Mouse (Mus musculus) bone marrow, adult 2 months (tissue): ENCODE data around the gene Vps13d. TPM values are rescaled to one million over a fixed set of nuclear protein-coding genes. Genes with fewer than 3 reads are reported as not detected.

Source experiments
- H3K27ac ChIP-seq: fragments of 200-500 bp; 2 replicates; pipeline ENCODE4 v1.5.1; 2012; ENCODE audit warnings: low read depth, mild to moderate bottlenecking, control low read depth, inconsistent platforms, low read length; ENCODE audit not compliant: control insufficient read depth, poor library complexity, insufficient read depth
- H3K4me1 ChIP-seq: fragments of 200-500 bp; 2 replicates; pipeline ENCODE4 v1.6.1; 2011; ENCODE audit warnings: low read length; ENCODE audit not compliant: control insufficient read depth, insufficient read depth
- H3K4me3 ChIP-seq: fragments of 200-500 bp; replicated peaks from 2 replicates; pipeline ENCODE3; 2011; ENCODE audit warnings: mild to moderate bottlenecking, low read depth, low read length, control low read depth; ENCODE audit not compliant: control insufficient read depth
- CTCF ChIP-seq: fragments of 200-500 bp; IDR thresholded peaks from 2 replicates; pipeline ENCODE4 v1.5.1; 2011; ENCODE audit warnings: low read length, control low read depth; ENCODE audit not compliant: control insufficient read depth, insufficient read depth
- POLR2A ChIP-seq: fragments of 200-500 bp; IDR thresholded peaks from 2 replicates; pipeline ENCODE4 v1.6.1; 2011; ENCODE audit warnings: low read depth, mild to moderate bottlenecking, control low read depth, low read length, borderline replicate concordance; ENCODE audit not compliant: control insufficient read depth
- WGBS: fragments of 180-500 bp; shearing (Covaris S2); methylation state at CpG from one replicate; pipeline ENCODE4 v1.1.7; 2018; 5-methylcytosine and 5-hydroxymethylcytosine counted together
- polyA plus RNA-seq: library from polyadenylated mRNA; stranded (reverse); fragments of >200 nt; gene quantifications from 2 replicates; pipeline ENCODE4 v1.2.4, GENCODE M21; 2011; ENCODE audit warnings: low replicate concordance; ENCODE audit not compliant: missing spikeins, insufficient read depth, insufficient read length

Vps13d gene
- polyA plus RNA-seq, 1 experiment = 35.3 TPM

DNA sequence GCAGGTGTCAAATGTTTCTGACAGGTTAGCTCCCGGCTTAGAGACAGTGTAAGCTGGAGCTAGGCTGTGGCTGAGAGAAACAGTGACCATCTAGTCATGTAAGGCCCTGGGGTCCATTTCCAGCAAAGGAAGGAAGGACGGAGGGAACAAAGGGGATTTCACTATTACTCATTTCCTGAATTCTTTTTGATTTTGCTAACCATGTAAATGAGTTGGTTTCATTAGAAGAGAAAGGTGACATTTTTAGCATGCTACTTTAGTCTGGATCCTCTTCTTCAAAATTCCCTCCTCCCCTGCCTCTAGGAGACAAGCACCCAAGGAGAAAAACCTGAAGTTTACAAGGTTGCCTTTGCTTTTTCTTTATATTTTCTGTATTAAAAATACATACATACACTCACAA is 214.7 kb downstream of the Vps13d start:
- H3K27ac ChIP-seq = no peak overlapping the region
- TF ChIP-seq POLR2A (no peak), CTCF (no peak)
- H3K4me1 ChIP-seq = peaks cover 2% of the 10 kb centered on the region; the same call in 1 of the 2 replicates
- H3K4me3 ChIP-seq = no peak overlapping the region
- 53% methylated on average over 2 of the region's 2 CpGs for whole genome bisulfite sequencing

DNA sequence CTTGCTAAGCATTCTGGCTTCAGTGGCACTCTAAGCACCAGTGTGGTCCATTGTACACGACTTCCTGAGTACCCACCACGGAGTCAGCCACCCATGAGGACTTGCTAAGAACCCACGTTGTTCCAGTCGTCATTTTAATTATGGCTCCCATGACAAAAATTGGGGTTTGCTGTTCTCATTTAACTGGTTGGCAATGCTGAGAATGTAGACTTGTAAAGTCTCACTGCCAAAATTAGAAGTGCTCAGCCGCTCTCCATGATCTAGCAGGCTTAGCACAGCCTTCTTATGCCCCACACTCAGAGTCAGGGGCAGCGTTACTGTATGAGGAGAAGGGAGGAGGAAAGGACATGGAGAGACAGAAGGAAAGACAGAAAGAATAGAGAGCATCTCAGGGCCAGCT is 216.8 kb downstream of the Vps13d start:
- 84% methylated on average over 6 of the region's 6 CpGs for WGBS
- no peak overlapping the region for H3K27ac ChIP-seq
- no peak for TF ChIP-seq POLR2A
- TF ChIP-seq CTCF = no peak
- no peak overlapping the region for H3K4me3 ChIP-seq
- H3K4me1 ChIP-seq = peaks cover 2% of the 10 kb centered on the region; the same call in 1 of the 2 replicates

DNA sequence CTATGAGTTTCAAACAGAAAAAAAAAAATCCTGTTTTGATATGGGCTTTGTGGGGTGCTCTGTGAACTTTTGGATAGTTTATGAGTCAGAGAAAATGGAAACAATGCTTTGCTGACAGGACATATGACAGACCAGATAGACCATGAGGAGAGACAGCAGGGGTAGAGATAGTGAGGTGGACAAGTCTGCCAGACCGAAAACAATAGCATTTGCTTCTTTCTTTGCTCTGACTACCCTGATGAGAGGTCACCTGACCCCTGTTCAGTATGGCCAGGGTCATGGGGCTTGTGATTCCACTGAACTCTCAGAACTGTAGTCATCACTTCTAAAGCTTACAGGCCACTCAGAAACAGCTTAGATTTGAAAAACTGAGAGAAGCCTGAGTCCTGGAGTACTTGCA is 217.7 kb downstream of the Vps13d start:
- H3K4me1 ChIP-seq = peaks cover 3% of the 10 kb centered on the region; the same call in 1 of the 2 replicates
- TF ChIP-seq CTCF = no peak
- TF ChIP-seq POLR2A = no peak
- H3K4me3 ChIP-seq = no peak overlapping the region
- H3K27ac ChIP-seq = no peak overlapping the region
- 70% methylated on average over 1 of the region's 1 CpGs for WGBS

- peaks cover 3% of the 10 kb centered on the region; the same call in 1 of the 2 replicates for H3K4me1 ChIP-seq
- no peak overlapping the region for H3K27ac ChIP-seq
- no peak overlapping the region for H3K4me3 ChIP-seq
- WGBS = 87% methylated on average over 2 of the region's 2 CpGs
- TF ChIP-seq CTCF (no peak), POLR2A (no peak)
Measured at GRCm38 (mm10) chr4:144975505-144975904, 219.3 kb downstream of the Vps13d start.

DNA sequence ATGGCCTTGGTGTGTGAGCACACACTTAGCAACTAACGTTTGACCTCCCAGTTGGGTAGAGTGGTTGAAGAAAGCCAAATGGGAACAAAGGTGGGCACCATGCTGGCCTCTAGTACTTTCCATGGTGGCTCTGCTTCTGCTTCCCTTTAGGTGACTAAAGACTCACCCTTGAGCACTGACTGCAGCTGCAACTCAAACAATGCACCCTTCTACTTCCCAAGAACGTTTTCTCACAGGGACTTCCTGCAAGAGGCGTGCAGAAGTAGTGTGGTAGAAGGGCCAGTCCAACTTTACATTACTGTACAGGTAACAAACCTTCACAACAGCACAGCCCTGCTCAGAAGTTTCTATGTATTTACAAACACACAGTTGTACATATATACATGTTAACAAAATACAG is 220.3 kb downstream of the Vps13d start:
- WGBS = 39% methylated on average over 3 of the region's 3 CpGs
- no peak overlapping the region for H3K4me3 ChIP-seq
- no peak overlapping the region; the same call in 1 of the 2 replicates for H3K27ac ChIP-seq
- H3K4me1 ChIP-seq = peaks cover 3% of the 10 kb centered on the region; the same call in 1 of the 2 replicates
- TF ChIP-seq CTCF (no peak), POLR2A (no peak)

DNA sequence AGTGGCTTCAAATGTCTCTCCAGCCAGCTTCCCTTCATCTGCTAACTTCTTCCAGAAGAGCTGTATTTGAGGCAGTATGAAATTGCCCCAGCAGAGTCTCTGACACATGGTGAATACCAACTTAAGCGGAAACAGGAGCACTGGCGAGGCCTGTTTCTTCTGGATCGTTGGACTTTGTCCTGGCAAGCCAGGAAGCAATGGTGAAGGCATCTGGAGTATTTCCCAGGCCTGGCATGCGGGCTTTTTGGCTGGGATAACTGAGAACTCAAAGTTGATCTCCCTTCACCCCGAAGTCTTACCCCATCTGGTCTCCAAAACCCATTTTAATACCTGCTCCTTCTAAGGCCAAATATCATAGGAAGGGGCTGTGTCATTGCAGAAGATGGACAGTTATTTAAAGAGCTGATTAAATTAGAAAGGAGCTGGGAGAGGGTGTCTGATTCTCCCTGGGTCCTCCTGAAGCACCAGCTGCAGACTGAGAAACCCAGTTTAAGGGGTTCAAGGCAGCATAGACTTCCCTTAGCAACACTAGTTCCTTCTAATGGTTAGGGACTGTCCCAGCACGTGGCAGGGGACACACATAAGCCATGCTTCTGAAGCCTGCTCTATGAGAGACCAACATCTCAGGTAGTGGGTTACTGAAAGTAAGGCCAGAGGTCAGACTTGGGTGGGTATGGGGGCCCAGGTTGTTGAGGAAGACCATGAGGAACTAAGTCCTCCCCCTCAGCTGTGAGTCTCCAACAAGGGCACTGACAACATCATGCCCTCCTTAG is 221.7 kb downstream of the Vps13d start:
- no peak overlapping the region for H3K4me3 ChIP-seq
- no peak overlapping the region for H3K27ac ChIP-seq
- peaks cover 3% of the 10 kb centered on the region; the same call in 1 of the 2 replicates for H3K4me1 ChIP-seq
- no peak for TF ChIP-seq CTCF
- TF ChIP-seq POLR2A = no peak
- WGBS = 81% methylated on average over 6 of the region's 6 CpGs

DNA sequence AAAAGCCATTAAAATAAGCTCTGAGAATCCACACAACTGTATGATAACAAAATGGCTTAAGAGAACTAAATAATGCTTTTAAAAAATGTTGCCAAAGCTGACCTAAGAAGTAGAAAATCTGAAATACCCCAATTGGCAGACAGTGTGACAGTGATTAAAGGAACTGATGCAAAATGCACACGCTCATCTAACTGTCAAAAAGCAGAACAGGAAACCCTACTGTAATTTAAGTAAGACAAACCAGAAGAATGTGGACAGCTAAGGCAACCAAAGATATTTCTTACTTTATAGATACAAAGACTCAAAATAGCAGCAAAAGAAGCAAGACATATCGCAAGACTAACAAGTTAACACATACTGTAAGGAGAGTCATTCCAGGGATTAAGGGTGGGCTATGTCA is 223.8 kb downstream of the Vps13d start:
- peaks cover 3% of the 10 kb centered on the region; the same call in 1 of the 2 replicates for H3K4me1 ChIP-seq
- TF ChIP-seq CTCF (no peak), POLR2A (no peak)
- no peak overlapping the region for H3K4me3 ChIP-seq
- H3K27ac ChIP-seq = no peak overlapping the region
- 18% methylated on average over 2 of the region's 2 CpGs for whole genome bisulfite sequencing

GRCm38 (mm10) chr4:144969030-144969429 is 225.8 kb downstream of the Vps13d start:
- Histone ChIP-seq H3K27ac (no peak overlapping the region), H3K4me3 (no peak overlapping the region), H3K4me1 (peaks cover 3% of the 10 kb centered on the region; the same call in 1 of the 2 replicates)
- 58% methylated on average over 6 of the region's 6 CpGs for WGBS
- TF ChIP-seq CTCF (no peak), POLR2A (no peak)

- no peak overlapping the region for H3K4me3 ChIP-seq
- TF ChIP-seq POLR2A = no peak
- no peak for TF ChIP-seq CTCF
- no peak overlapping the region for H3K27ac ChIP-seq
- 95% methylated on average over 3 of the region's 3 CpGs for WGBS
- peaks cover 3% of the 10 kb centered on the region; the same call in 1 of the 2 replicates for H3K4me1 ChIP-seq
Measured at GRCm38 (mm10) chr4:144968371-144968770, 226.4 kb downstream of the Vps13d start.
